Mouse (Mus musculus) kidney, adult 2 months (tissue): ENCODE data around the gene Arpp21. TPM values are rescaled to one million over a fixed set of nuclear protein-coding genes. Genes with fewer than 3 reads are reported as not detected.

Experiments
- DNase-seq: peaks from one replicate; pipeline ENCODE4 v3.0.0; 2021
- H3K27ac ChIP-seq: fragments of 200-500 bp; 2 replicates; pipeline ENCODE4 v1.5.1; 2012; ENCODE audit warnings: low read depth, low read length, control low read depth, inconsistent platforms; ENCODE audit not compliant: insufficient read depth
- H3K27me3 ChIP-seq: fragments of 200-500 bp; replicated peaks from 2 replicates; pipeline ENCODE4 v1.6.1; 2012; ENCODE audit warnings: mild to moderate bottlenecking, moderate library complexity, low read length, inconsistent platforms; ENCODE audit not compliant: control insufficient read depth, insufficient read depth
- H3K36me3 ChIP-seq: fragments of 200-500 bp; 2 replicates; pipeline ENCODE4 v1.6.1; 2012; ENCODE audit warnings: mild to moderate bottlenecking, moderate library complexity, low read length, inconsistent platforms; ENCODE audit not compliant: control insufficient read depth, insufficient read depth
- H3K4me1 ChIP-seq: fragments of 200-500 bp; 2 replicates; pipeline ENCODE4 v1.6.1; 2011; ENCODE audit warnings: low read length; ENCODE audit not compliant: control insufficient read depth, insufficient read depth
- H3K4me3 ChIP-seq: fragments of 200-500 bp; 2 replicates; pipeline ENCODE4 v1.5.1; 2011; ENCODE audit warnings: mild to moderate bottlenecking, low read depth, low read length, control low read depth; ENCODE audit not compliant: insufficient read depth
- CTCF ChIP-seq: fragments of 200-500 bp; conservative IDR thresholded peaks from 2 replicates; pipeline ENCODE4 v1.5.1; 2011; ENCODE audit warnings: low read depth, mild to moderate bottlenecking, control low read depth, low read length, moderate library complexity, mixed read lengths; ENCODE audit not compliant: insufficient read depth, insufficient read length
- POLR2A ChIP-seq: fragments of 200-500 bp; IDR thresholded peaks from one replicate; pipeline ENCODE4 v1.6.1; 2011; ENCODE audit warnings: low read depth, low read length, control low read depth
- WGBS: fragments of 180-500 bp; shearing (Covaris S2); methylation state at CpG from one replicate; pipeline ENCODE4 v1.1.7; 2018; 5-methylcytosine and 5-hydroxymethylcytosine counted together
- polyA plus RNA-seq: library from polyadenylated mRNA; depleted of rRNA; stranded (reverse); fragments of >200 nt; gene quantifications from 2 replicates; pipeline ENCODE4 v1.2.3, GENCODE M21; 2012

Arpp21 gene
- polyA plus RNA-seq, 1 experiment: 0.74 TPM

- Histone ChIP-seq H3K4me3 (no peak overlapping the region), H3K27ac (no peak overlapping the region), H3K4me1 (no peaks in the 10 kb centered on the region), H3K27me3 (no peaks in the 10 kb centered on the region), H3K36me3 (no peaks in the 10 kb centered on the region)
- no peak for TF ChIP-seq POLR2A
- no peak for TF ChIP-seq CTCF
- no peak for DNase-seq
- WGBS: 81% methylated on average over 8 of the region's 8 CpGs
These were observed 813 bp upstream of the Arpp21 start for GRCm38 (mm10) chr9:112236551-112236950.

- Histone ChIP-seq H3K27me3 (no peaks in the 10 kb centered on the region), H3K4me1 (no peaks in the 10 kb centered on the region), H3K36me3 (no peaks in the 10 kb centered on the region), H3K27ac (no peak overlapping the region), H3K4me3 (no peak overlapping the region)
- DNase-seq: no peak
- TF ChIP-seq CTCF (no peak), POLR2A (no peak)
- under 1% methylated on average over 44 of the region's 44 CpGs for WGBS
These were observed 570 bp downstream of the Arpp21 start for GRCm38 (mm10) chr9:112235041-112235695.

GRCm38 (mm10) chr9:112234505-112235024 is 1.2 kb downstream of the Arpp21 start:
- H3K4me1 ChIP-seq: no peaks in the 10 kb centered on the region
- no peak for TF ChIP-seq POLR2A
- no peak for TF ChIP-seq CTCF
- 1% methylated on average over 24 of the region's 24 CpGs for WGBS
- no peak overlapping the region for H3K27ac ChIP-seq
- no peak overlapping the region for H3K4me3 ChIP-seq
- no peaks in the 10 kb centered on the region for H3K36me3 ChIP-seq
- no peaks in the 10 kb centered on the region for H3K27me3 ChIP-seq
- DNase-seq: no peak

GRCm38 (mm10) chr9:112233822-112234504 is 1.8 kb downstream of the Arpp21 start:
- Histone ChIP-seq H3K27me3 (no peaks in the 10 kb centered on the region), H3K4me3 (no peak overlapping the region), H3K36me3 (no peaks in the 10 kb centered on the region), H3K4me1 (no peaks in the 10 kb centered on the region), H3K27ac (no peak overlapping the region)
- 12% methylated on average over 12 of the region's 12 CpGs for WGBS
- DNase-seq: no peak
- no peak for TF ChIP-seq CTCF
- TF ChIP-seq POLR2A: no peak

- TF ChIP-seq CTCF (no peak), POLR2A (no peak)
- Histone ChIP-seq H3K4me1 (no peaks in the 10 kb centered on the region), H3K27me3 (no peaks in the 10 kb centered on the region), H3K27ac (no peak overlapping the region), H3K4me3 (no peak overlapping the region), H3K36me3 (no peaks in the 10 kb centered on the region)
- 69% methylated on average over 6 of the region's 6 CpGs for WGBS
- DNase-seq: no peak
These were observed 2.4 kb downstream of the Arpp21 start for GRCm38 (mm10) chr9:112233378-112233777.

- Histone ChIP-seq H3K27ac (no peak overlapping the region), H3K36me3 (no peaks in the 10 kb centered on the region), H3K27me3 (no peaks in the 10 kb centered on the region), H3K4me3 (no peak overlapping the region), H3K4me1 (no peaks in the 10 kb centered on the region)
- TF ChIP-seq POLR2A (no peak), CTCF (no peak)
- DNase-seq: no peak
- 67% methylated on average over 8 of the region's 8 CpGs for WGBS
These were observed 3.7 kb downstream of the Arpp21 start for GRCm38 (mm10) chr9:112231935-112232575.

GRCm38 (mm10) chr9:112231383-112231782 is 4.4 kb downstream of the Arpp21 start:
- H3K27me3 ChIP-seq: no peaks in the 10 kb centered on the region
- no peak for TF ChIP-seq POLR2A
- TF ChIP-seq CTCF: no peak
- no peak for DNase-seq

More at GRCm38 (mm10) chr9:112231383-112231782, 4.4 kb downstream of the Arpp21 start:
- H3K4me1 ChIP-seq: no peaks in the 10 kb centered on the region
- 77% methylated on average over 5 of the region's 5 CpGs for WGBS
- no peak overlapping the region for H3K4me3 ChIP-seq
- H3K36me3 ChIP-seq: no peaks in the 10 kb centered on the region
- no peak overlapping the region for H3K27ac ChIP-seq
